Mouse (Mus musculus) midbrain, embryonic 11.5 days (tissue): Measurements from ENCODE around the gene Prpf31. TPM values are rescaled to one million over a fixed set of nuclear protein-coding genes. Genes with fewer than 3 reads are reported as not detected.

Experiments used
- ATAC-seq: fragments of 200-750 bp; cut with Nextera tagmentation; 2 replicates; pipeline ENCODE4 v1.8.0; 2017; ENCODE audit warnings: moderate TSS enrichment, moderate library complexity; ENCODE audit not compliant: low FRiP score
- DNase-seq: peaks from one replicate; pipeline ENCODE4 v3.0.0; 2015; ENCODE audit warnings: low spot score; ENCODE audit errors: missing footprints
- H3K27ac ChIP-seq: fragments of 300-500 bp; sonication (generic); 2 replicates; pipeline ENCODE4 v1.5.1; 2014; ENCODE audit warnings: low read depth, low read length
- H3K27me3 ChIP-seq: fragments of 300-500 bp; sonication (generic); 2 replicates; pipeline ENCODE4 v1.6.1; 2014; ENCODE audit warnings: mild to moderate bottlenecking, low read length, moderate library complexity, mixed read lengths; ENCODE audit not compliant: control insufficient read depth, insufficient read depth
- H3K36me3 ChIP-seq: fragments of 300-500 bp; sonication (generic); 2 replicates; pipeline ENCODE4 v1.6.1; 2014; ENCODE audit warnings: mild to moderate bottlenecking, low read length, moderate library complexity, mixed read lengths; ENCODE audit not compliant: control insufficient read depth, insufficient read depth
- H3K4me1 ChIP-seq: fragments of 300-500 bp; sonication (generic); 2 replicates; pipeline ENCODE4 v1.6.1; 2014; ENCODE audit warnings: low read length; ENCODE audit not compliant: control insufficient read depth, insufficient read depth
- H3K4me2 ChIP-seq: fragments of 300-500 bp; sonication (generic); 2 replicates; pipeline ENCODE4 v1.6.1; 2014; ENCODE audit warnings: mild to moderate bottlenecking, moderate library complexity
- H3K4me3 ChIP-seq: fragments of 300-500 bp; sonication (generic); 2 replicates; pipeline ENCODE4 v1.5.1; 2014; ENCODE audit warnings: low read depth, low read length
- H3K9ac ChIP-seq: fragments of 300-500 bp; sonication (generic); 2 replicates; pipeline ENCODE4 v1.6.1; 2014; ENCODE audit warnings: low read length
- H3K9me3 ChIP-seq: fragments of 300-500 bp; sonication (generic); 2 replicates; pipeline ENCODE4 v1.6.1; 2016; ENCODE audit warnings: low read length; ENCODE audit not compliant: control insufficient read depth
- WGBS: fragments of 180-500 bp; shearing (Covaris S2); extraction: QIAGEN DNeasy Blood & Tissue Kit; methylation state at CpG from one replicate; pipeline ENCODE4 v1.1.7; 2014; 5-methylcytosine and 5-hydroxymethylcytosine counted together
- polyA plus RNA-seq: library from polyadenylated mRNA; unstranded; fragments of >200 nt; fragmentation: Nextera tagmentation; extraction: Ambion mirVana; gene quantifications from 2 replicates; pipeline ENCODE4 v1.2.1, GENCODE M21; 2014

The Prpf31 gene
- polyA plus RNA-seq, 1 experiment from 2014 or later, result 148 TPM

DNA sequence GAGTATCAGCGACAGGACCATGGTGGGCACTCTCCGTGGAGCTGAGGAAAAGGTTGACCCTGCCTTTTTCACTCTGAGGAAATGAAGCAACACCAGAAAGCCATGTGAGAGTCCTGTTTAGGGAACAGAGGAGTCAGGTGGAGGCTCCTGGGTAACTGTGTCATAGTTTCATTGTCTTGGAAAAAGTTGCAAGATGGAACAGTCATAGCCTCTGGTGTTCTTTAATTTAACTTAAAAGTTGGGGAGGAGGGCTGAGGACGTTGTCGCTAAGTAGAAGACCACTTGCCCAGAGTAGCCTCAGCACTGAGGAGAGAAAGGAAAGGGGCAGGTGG, 13.8 kb upstream of the Prpf31 start, which contains the start of gene Oscar:
TSS of gene Oscar (minus strand) at position 101 of the 332 bp plus-strand sequence.
- DNase-seq (no peak), ATAC-seq (no peak)
- peaks cover 5% of the 10 kb centered on the region; the same call in 1 of the 2 replicates for H3K4me1 ChIP-seq
- H3K27me3 ChIP-seq, result no peaks in the 10 kb centered on the region
- peak within 1 kb of the TSS; percentile 75 for H3K4me3 ChIP-seq
- no peaks in the 10 kb centered on the region for H3K9me3 ChIP-seq
- peaks cover 3% of the 10 kb centered on the region; the same call in 1 of the 2 replicates for H3K36me3 ChIP-seq
- 85% methylated on average over 4 of the region's 4 CpGs for WGBS
- no peak within 1 kb of the TSS for H3K9ac ChIP-seq
- H3K27ac ChIP-seq, result no peak within 1 kb of the TSS
- H3K4me2 ChIP-seq, result peak within 1 kb of the TSS; percentile 55; the same call in 1 of the 2 replicates

DNA sequence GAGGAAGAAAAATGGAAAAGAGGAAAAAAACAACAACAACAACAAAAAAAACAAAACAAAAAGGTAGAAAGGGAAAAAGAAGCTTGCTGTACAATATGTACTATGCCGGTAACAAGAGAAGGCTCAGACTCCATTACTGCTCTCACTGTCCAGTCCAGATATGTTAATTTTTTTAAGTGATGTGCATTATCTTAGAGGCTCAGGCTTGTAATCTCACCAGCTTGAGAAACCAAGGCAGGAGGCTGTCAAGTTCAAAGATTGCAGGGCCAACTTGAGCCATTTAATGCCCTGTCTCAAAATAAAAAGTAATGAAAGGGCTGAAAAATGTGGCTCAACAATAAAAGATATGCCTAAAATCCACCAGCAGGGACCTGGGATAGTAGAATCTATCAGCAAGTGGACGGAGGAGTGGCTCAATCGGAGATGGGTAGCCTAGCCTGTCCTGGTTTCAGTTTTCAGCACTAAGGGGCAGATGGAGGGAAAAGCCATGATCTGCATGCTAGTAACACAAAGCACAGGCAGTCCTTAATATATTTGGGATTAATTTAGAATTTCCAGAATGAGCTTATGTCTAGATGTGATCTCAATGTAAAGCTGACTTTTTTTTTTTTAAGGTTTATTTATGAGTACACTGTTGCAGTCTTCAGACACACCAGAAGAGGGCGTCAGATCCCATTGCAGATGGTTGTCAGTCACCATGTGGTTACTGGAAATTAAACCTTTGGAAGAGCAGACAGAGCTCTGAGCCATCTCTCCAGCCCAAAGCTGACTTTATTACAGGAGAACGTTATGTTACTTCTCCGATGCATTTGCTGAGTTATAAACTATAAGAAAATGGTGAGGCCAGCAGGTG, 13.2 kb upstream of the Prpf31 start:
- no peak overlapping the region for H3K9ac ChIP-seq
- peak overlapping the region; percentile 75 for H3K4me3 ChIP-seq
- WGBS, result 41% methylated on average over 6 of the region's 6 CpGs
- ATAC-seq (peak; percentile 74), DNase-seq (no peak)
- peaks cover 5% of the 10 kb centered on the region; the same call in 1 of the 2 replicates for H3K4me1 ChIP-seq
- H3K27me3 ChIP-seq, result no peaks in the 10 kb centered on the region
- peaks cover 3% of the 10 kb centered on the region; the same call in 1 of the 2 replicates for H3K36me3 ChIP-seq
- H3K27ac ChIP-seq, result no peak overlapping the region
- peak overlapping the region; percentile 55; the same call in 1 of the 2 replicates for H3K4me2 ChIP-seq
- H3K9me3 ChIP-seq, result no peaks in the 10 kb centered on the region

- H3K4me1 ChIP-seq, result peaks cover 5% of the 10 kb centered on the region; the same call in 1 of the 2 replicates
- H3K27ac ChIP-seq, result peak within 1 kb of the TSS; percentile 31; the same call in 1 of the 2 replicates
- H3K4me3 ChIP-seq, result peak within 1 kb of the TSS; percentile 75
- WGBS, result 1% methylated on average over 32 of the region's 32 CpGs
- peak within 1 kb of the TSS; percentile 55 for H3K4me2 ChIP-seq
- H3K27me3 ChIP-seq, result no peaks in the 10 kb centered on the region
- peak; percentile 96 for DNase-seq
- peak within 1 kb of the TSS; percentile 83 for H3K9ac ChIP-seq
- peaks cover 3% of the 10 kb centered on the region; the same call in 1 of the 2 replicates for H3K36me3 ChIP-seq
- peak; percentile 97 for ATAC-seq
- no peaks in the 10 kb centered on the region for H3K9me3 ChIP-seq
Measured at GRCm38 (mm10) chr7:3617242-3617995, 12.4 kb upstream of the Prpf31 start, which contains the start of gene Ndufa3. TSS of gene Ndufa3 (plus strand) at chr7:3617373.

DNA sequence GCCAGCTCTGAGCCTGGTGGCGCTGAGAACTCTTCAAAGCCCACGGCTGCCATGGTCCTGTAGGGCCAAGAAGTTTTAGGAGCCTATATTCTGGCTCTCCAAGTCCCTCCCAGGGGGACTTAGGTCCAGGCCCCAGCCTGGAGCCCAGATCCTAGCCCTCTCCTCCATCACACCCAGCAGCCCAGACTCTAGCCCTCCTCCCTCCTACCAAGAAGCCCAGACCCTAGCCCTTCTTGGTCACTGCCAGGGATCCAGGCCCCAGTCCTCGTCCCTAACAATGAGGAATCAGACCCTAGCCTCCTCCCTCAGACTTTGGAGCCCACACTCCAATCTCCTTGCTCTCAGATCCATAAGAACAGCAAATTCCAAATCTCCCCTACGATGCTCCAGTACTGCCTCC, 755 bp upstream of the Prpf31 start:
- peak overlapping the region; percentile 73 for H3K4me3 ChIP-seq
- DNase-seq (no peak), ATAC-seq (peak; percentile 55)
- H3K36me3 ChIP-seq, result peaks cover 11% of the 10 kb centered on the region; the same call in 1 of the 2 replicates
- WGBS, result 56% methylated on average over 4 of the region's 4 CpGs
- peak overlapping the region; percentile 82 for H3K9ac ChIP-seq
- H3K4me2 ChIP-seq, result peak overlapping the region; percentile 74
- H3K27me3 ChIP-seq, result no peaks in the 10 kb centered on the region
- H3K27ac ChIP-seq, result no peak overlapping the region
- no peaks in the 10 kb centered on the region for H3K9me3 ChIP-seq
- peaks cover 13% of the 10 kb centered on the region for H3K4me1 ChIP-seq

GRCm38 (mm10) chr7:3630478-3630815, 662 bp downstream of the Prpf31 start:
- Histone ChIP-seq H3K36me3 (peaks cover 10% of the 10 kb centered on the region; the same call in 1 of the 2 replicates), H3K4me3 (peak overlapping the region; percentile 73), H3K4me1 (peaks cover 13% of the 10 kb centered on the region), H3K9ac (peak overlapping the region; percentile 77), H3K9me3 (no peaks in the 10 kb centered on the region), H3K27me3 (no peaks in the 10 kb centered on the region), H3K4me2 (peak overlapping the region; percentile 74), H3K27ac (no peak overlapping the region)
- DNase-seq, result no peak
- no peak for ATAC-seq
- 66% methylated on average over 3 of the region's 3 CpGs for WGBS

DNA sequence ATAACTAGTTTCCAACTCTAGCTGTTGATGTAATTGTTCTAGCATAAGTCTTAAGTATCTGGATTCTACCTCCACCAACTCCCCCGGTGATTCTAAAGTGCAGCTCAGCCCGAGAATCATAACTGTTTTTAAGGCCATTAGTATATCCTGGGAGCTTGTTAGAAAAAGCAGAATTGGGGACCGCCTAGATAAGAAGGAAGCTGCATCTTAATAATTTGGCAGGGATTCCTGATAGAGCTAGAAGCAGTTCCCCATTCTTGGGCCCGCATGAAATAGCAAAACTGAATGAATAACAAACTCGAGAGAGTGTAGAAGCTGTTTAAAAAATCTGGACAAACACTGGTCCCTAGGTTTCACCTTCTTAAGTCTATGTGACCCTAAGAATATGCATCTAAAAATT, 13.6 kb downstream of the Prpf31 start:
- Histone ChIP-seq H3K9me3 (no peaks in the 10 kb centered on the region), H3K4me3 (no peak overlapping the region), H3K27me3 (no peaks in the 10 kb centered on the region), H3K36me3 (peaks cover 23% of the 10 kb centered on the region), H3K9ac (no peak overlapping the region), H3K27ac (no peak overlapping the region), H3K4me2 (no peak overlapping the region), H3K4me1 (peaks cover 24% of the 10 kb centered on the region)
- ATAC-seq, result no peak
- 70% methylated on average over 5 of the region's 5 CpGs for WGBS
- no peak for DNase-seq

DNA sequence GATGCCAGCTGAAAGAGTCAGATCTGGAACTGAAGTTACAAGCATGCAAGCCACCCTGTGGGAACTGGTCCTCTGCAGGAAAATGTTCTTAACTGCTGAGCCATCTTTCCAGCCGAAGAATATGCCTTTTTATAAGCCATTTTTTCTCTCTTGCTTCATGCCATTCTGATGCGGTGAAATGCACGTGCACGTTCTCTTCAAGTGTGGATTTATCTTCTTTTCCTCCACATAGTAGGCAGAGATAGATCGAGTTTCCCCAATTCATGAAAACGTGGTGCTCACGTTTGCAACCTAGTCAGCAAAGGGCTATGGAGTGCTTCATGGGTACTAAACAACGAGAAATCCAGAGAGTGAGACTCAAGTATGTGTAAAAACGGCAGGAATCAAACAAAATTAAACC, 14.1 kb downstream of the Prpf31 start:
- no peaks in the 10 kb centered on the region for H3K9me3 ChIP-seq
- H3K4me2 ChIP-seq, result peak overlapping the region; percentile 54
- peak overlapping the region; percentile 27; the same call in 1 of the 2 replicates for H3K9ac ChIP-seq
- ATAC-seq (no peak), DNase-seq (no peak)
- H3K36me3 ChIP-seq, result peaks cover 21% of the 10 kb centered on the region
- no peaks in the 10 kb centered on the region for H3K27me3 ChIP-seq
- no peak overlapping the region for H3K27ac ChIP-seq
- H3K4me3 ChIP-seq, result peak overlapping the region; percentile 99
- 21% methylated on average over 9 of the region's 9 CpGs for WGBS
- peaks cover 26% of the 10 kb centered on the region for H3K4me1 ChIP-seq

DNA sequence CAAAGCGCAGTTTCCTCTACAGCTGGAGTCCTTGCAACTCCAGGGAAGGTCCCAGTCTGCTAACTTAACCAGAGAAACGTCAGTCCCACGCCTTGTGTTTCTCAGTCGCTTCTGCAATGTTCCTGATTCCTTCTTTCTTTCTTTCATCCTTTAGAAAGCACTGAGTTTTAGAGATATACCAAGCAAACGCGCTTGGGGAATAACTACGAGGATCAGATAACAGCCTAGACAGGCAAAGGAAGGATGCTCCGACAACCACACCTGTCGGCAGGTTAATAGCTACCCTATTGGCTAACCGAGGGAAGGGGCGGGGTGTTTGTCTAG, 14.5 kb downstream of the Prpf31 start:
- Histone ChIP-seq H3K9me3 (no peaks in the 10 kb centered on the region), H3K27me3 (no peaks in the 10 kb centered on the region), H3K4me1 (peaks cover 26% of the 10 kb centered on the region), H3K4me2 (peak overlapping the region; percentile 54), H3K9ac (peak overlapping the region; percentile 27; the same call in 1 of the 2 replicates), H3K4me3 (peak overlapping the region; percentile 99), H3K27ac (no peak overlapping the region; the same call in 1 of the 2 replicates), H3K36me3 (peaks cover 19% of the 10 kb centered on the region)
- DNase-seq (no peak), ATAC-seq (no peak)
- 1% methylated on average over 11 of the region's 11 CpGs for WGBS
